Mouse (Mus musculus) cerebellum, adult 2 months (tissue): Measurements from ENCODE around the gene Ush2a. TPM values are rescaled to one million over a fixed set of nuclear protein-coding genes. Genes with fewer than 3 reads are reported as not detected.
A peak's percentile ranks its signal among the peaks of the same experiment; 100 is the strongest.

ENCODE experiments used
- DNase-seq, 2 experiments: peaks; one replicate each; pipeline ENCODE4 v3.0.0; 2021
- H3K27ac ChIP-seq: fragments of 200-500 bp; 2 replicates; pipeline ENCODE4 v1.5.1; 2012; ENCODE audit warnings: low read length, control low read depth, inconsistent platforms; ENCODE audit not compliant: insufficient read depth
- H3K27me3 ChIP-seq: fragments of 200-500 bp; 2 replicates; pipeline ENCODE4 v1.6.1; 2012; ENCODE audit warnings: inconsistent platforms, mild to moderate bottlenecking, low read length, moderate library complexity; ENCODE audit not compliant: control insufficient read depth, insufficient read depth
- H3K4me1 ChIP-seq: fragments of 200-500 bp; 2 replicates; pipeline ENCODE4 v1.6.1; 2011; ENCODE audit warnings: low read length; ENCODE audit not compliant: control insufficient read depth, insufficient read depth
- H3K4me3 ChIP-seq: fragments of 200-500 bp; replicated peaks from 2 replicates; pipeline ENCODE3; 2011; ENCODE audit warnings: mild to moderate bottlenecking, low read depth, low read length, control low read depth; ENCODE audit not compliant: insufficient read depth
- CTCF ChIP-seq: fragments of 200-500 bp; IDR thresholded peaks from 2 replicates; pipeline ENCODE4 v1.5.1; 2011; ENCODE audit warnings: low read depth, mild to moderate bottlenecking, control low read depth, low read length, moderate library complexity, borderline replicate concordance; ENCODE audit not compliant: insufficient read depth
- POLR2A ChIP-seq: fragments of 200-500 bp; IDR thresholded peaks from 2 replicates; pipeline ENCODE4 v1.6.1; 2011; ENCODE audit warnings: low read length, control low read depth, borderline replicate concordance; ENCODE audit not compliant: insufficient read depth
- WGBS: fragments of 180-500 bp; shearing (Covaris S2); methylation state at CpG from one replicate; pipeline ENCODE4 v1.1.7; 2018; 5-methylcytosine and 5-hydroxymethylcytosine counted together
- polyA plus RNA-seq: library from polyadenylated mRNA; depleted of rRNA; stranded (reverse); fragments of >200 nt; gene quantifications from 2 replicates; pipeline ENCODE4 v1.2.3, GENCODE M21; 2012

Ush2a gene
- polyA plus RNA-seq, 1 experiment, result 0.07 TPM

GRCm38 (mm10) chr1:188993218-188993617 lies 731.4 kb downstream of the Ush2a start:
- H3K27me3 ChIP-seq, result no peaks in the 10 kb centered on the region
- no peak overlapping the region for H3K4me3 ChIP-seq
- DNase-seq, result peak in 1 of 2 experiments; percentile 23
- H3K27ac ChIP-seq, result no peak overlapping the region
- TF ChIP-seq CTCF (peak; percentile 39; the same call in 1 of the 2 replicates), POLR2A (no peak)
- H3K4me1 ChIP-seq, result no peaks in the 10 kb centered on the region
- 30% methylated on average over 4 of the region's 4 CpGs for WGBS

GRCm38 (mm10) chr1:188997921-188998320 lies 736.1 kb downstream of the Ush2a start:
- 98% methylated on average over 3 of the region's 3 CpGs for WGBS
- Histone ChIP-seq H3K4me3 (no peak overlapping the region), H3K27ac (no peak overlapping the region), H3K27me3 (no peaks in the 10 kb centered on the region), H3K4me1 (0 out of 2 replicates have a peak, but pooled peaks cover 3% of the 10 kb centered on the region)
- TF ChIP-seq CTCF (no peak), POLR2A (no peak)
- no peak for DNase-seq

GRCm38 (mm10) chr1:188999981-189000380 lies 738.2 kb downstream of the Ush2a start:
- peaks cover 3% of the 10 kb centered on the region; the same call in 1 of the 2 replicates for H3K4me1 ChIP-seq
- no peak overlapping the region for H3K4me3 ChIP-seq
- H3K27ac ChIP-seq, result no peak overlapping the region
- TF ChIP-seq CTCF (no peak), POLR2A (no peak)
- no peaks in the 10 kb centered on the region for H3K27me3 ChIP-seq
- 88% methylated on average over 10 of the region's 10 CpGs for WGBS
- DNase-seq, result no peak

- TF ChIP-seq POLR2A (no peak), CTCF (no peak)
- Histone ChIP-seq H3K27ac (no peak overlapping the region), H3K4me3 (no peak overlapping the region), H3K4me1 (peaks cover 6% of the 10 kb centered on the region; the same call in 1 of the 2 replicates), H3K27me3 (no peaks in the 10 kb centered on the region)
- WGBS, result 91% methylated on average over 12 of the region's 12 CpGs
- DNase-seq, result no peak
Measured at GRCm38 (mm10) chr1:189001815-189002214, 740.0 kb downstream of the Ush2a start.

GRCm38 (mm10) chr1:189004774-189005173 lies 743.0 kb downstream of the Ush2a start:
- 97% methylated on average over 1 of the region's 1 CpGs for WGBS
- TF ChIP-seq CTCF (no peak), POLR2A (no peak)
- no peak for DNase-seq
- Histone ChIP-seq H3K27ac (no peak overlapping the region), H3K27me3 (no peaks in the 10 kb centered on the region), H3K4me3 (no peak overlapping the region), H3K4me1 (peaks cover 6% of the 10 kb centered on the region; the same call in 1 of the 2 replicates)

GRCm38 (mm10) chr1:189006267-189006666 lies 744.4 kb downstream of the Ush2a start:
- 59% methylated on average over 5 of the region's 5 CpGs for WGBS
- DNase-seq, result no peak
- TF ChIP-seq CTCF, result no peak
- no peak for TF ChIP-seq POLR2A
- no peaks in the 10 kb centered on the region for H3K27me3 ChIP-seq
- no peak overlapping the region for H3K4me3 ChIP-seq
- peaks cover 6% of the 10 kb centered on the region; the same call in 1 of the 2 replicates for H3K4me1 ChIP-seq
- no peak overlapping the region for H3K27ac ChIP-seq

- H3K27ac ChIP-seq, result no peak overlapping the region
- no peak for TF ChIP-seq POLR2A
- no peak for TF ChIP-seq CTCF
- peak overlapping the region; percentile 68 for H3K4me3 ChIP-seq
- peaks cover 6% of the 10 kb centered on the region; the same call in 1 of the 2 replicates for H3K4me1 ChIP-seq
- DNase-seq, result no peak
- H3K27me3 ChIP-seq, result no peaks in the 10 kb centered on the region
- 0% methylated on average over 7 of the region's 7 CpGs for WGBS
Measured at GRCm38 (mm10) chr1:189006826-189007225, 745.0 kb downstream of the Ush2a start.

- Histone ChIP-seq H3K4me1 (peaks cover 3% of the 10 kb centered on the region; the same call in 1 of the 2 replicates), H3K27ac (0 out of 2 replicates have a peak within 1 kb of the TSS, but pooled peaks have one; percentile 17), H3K27me3 (no peaks in the 10 kb centered on the region), H3K4me3 (peak within 1 kb of the TSS; percentile 68)
- under 1% methylated on average over 74 of the region's 74 CpGs for WGBS
- TF ChIP-seq CTCF (no peak), POLR2A (peak; percentile 50; the same call in 1 of the 2 replicates)
- peak; percentile 96 to 99 for DNase-seq
Measured at GRCm38 (mm10) chr1:189007239-189007979, 745.6 kb downstream of the Ush2a start, which contains the start of gene Kctd3. Gene Kctd3 (minus strand): TSS chr1:189007841.
